In the genomic region with DNA sequence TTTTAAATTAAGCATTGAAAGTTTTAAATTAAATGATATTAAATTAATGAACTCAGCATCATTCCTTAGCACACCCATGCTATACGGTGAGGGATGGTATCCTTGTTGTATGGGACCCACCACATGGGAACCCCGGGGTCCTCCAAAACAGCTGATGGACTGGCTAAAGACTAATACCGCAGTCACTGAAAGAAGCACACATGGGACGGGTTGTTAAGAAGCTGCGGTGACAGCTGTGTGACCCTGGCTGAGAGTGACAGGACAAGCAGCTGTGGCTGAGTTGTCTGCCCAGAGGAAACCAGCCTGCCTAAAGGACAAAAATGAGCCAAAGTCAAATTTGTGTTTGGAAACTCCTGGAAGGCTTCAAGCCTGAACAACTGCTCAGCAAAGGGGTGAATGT, we compare ENCODE assay signal across 23 mouse cellular contexts. TPM values are rescaled to one million over a fixed set of nuclear protein-coding genes. Genes with fewer than 3 reads are reported as not detected.
DNase-seq lines count a peak whose midpoint lies in the region; ATAC-seq and TF ChIP-seq lines count a peak whose summit lies in the region.
"Had no signal": no experiment of that assay in that cellular context is flagged by ENCODE, and none has a peak within 500 bp of the region (broad histone marks: within the 10 kb centered on the region; RNA-seq: fewer than 3 reads in every experiment).

No protein-coding gene starts in this region.

- 0 out of 2 replicates have a peak, but pooled peaks have one; percentile 22 for ATAC-seq in limb, embryonic 13.5 days (ENCODE audit: low FRiP score, low read depth)
- no peak for ATAC-seq in liver, embryonic 13.5 days (ENCODE audit: low read depth)
- no peak for ATAC-seq in liver, postnatal 0 days
- ATAC-seq: forebrain, embryonic 14.5 days; forebrain, embryonic 16.5 days had no signal

- no peaks in the 10 kb centered on the region for H3K36me3 ChIP-seq in limb, embryonic 13.5 days
- no peaks in the 10 kb centered on the region for H3K36me3 ChIP-seq in limb, embryonic 10.5 days
- peaks cover 38% of the 10 kb centered on the region for H3K36me3 ChIP-seq in liver, embryonic 13.5 days
- no peaks in the 10 kb centered on the region for H3K36me3 ChIP-seq in liver, postnatal 0 days (replicated peaks; ENCODE audit: insufficient read depth, low read length)
- H3K36me3 ChIP-seq: embryonic facial prominence, embryonic 12.5 days; embryonic facial prominence, embryonic 15.5 days; forebrain, embryonic 10.5 days; forebrain, embryonic 12.5 days had no signal

- DNase-seq in limb, embryonic 10.5 days (ENCODE audit: low spot score), result no peak
- no peak for DNase-seq in liver, embryonic 13.5 days
- DNase-seq in liver, postnatal 0 days, result no peak
- no peak for DNase-seq in spleen, adult 18-20 months
- DNase-seq: adrenal gland, adult 2 months; adrenal gland, postnatal 10 days; adrenal gland, postnatal 25 days; cerebellum, adult 11 months; cerebellum, adult 18-20 months; cerebellum, adult 8-10 months; cerebellum, adult 9-11 months; cerebellum, postnatal 14 days; cerebellum, postnatal 36 days; embryo, embryonic 11 days had no signal

- TF ChIP-seq CTCF in liver, postnatal 0 days (IDR thresholded peaks at IDR 0.05; ENCODE audit: low read depth), result no peak

- H3K4me3 ChIP-seq in limb, embryonic 13.5 days, result no peak overlapping the region
- H3K4me3 ChIP-seq in limb, embryonic 10.5 days, result no peak overlapping the region
- no peak overlapping the region for H3K4me3 ChIP-seq in liver, embryonic 13.5 days (replicated peaks)
- H3K4me3 ChIP-seq in liver, postnatal 0 days (ENCODE audit: low read depth, low read length), result no peak overlapping the region
- H3K4me3 ChIP-seq: embryonic facial prominence, embryonic 12.5 days; embryonic facial prominence, embryonic 15.5 days; erythroblast, embryonic 14.5 days; forebrain, embryonic 10.5 days; forebrain, embryonic 12.5 days had no signal

- no peak overlapping the region for H3K9ac ChIP-seq in limb, embryonic 13.5 days
- no peak overlapping the region for H3K9ac ChIP-seq in liver, embryonic 13.5 days
- no peak overlapping the region for H3K9ac ChIP-seq in liver, postnatal 0 days (replicated peaks)
- H3K9ac ChIP-seq: embryonic facial prominence, embryonic 12.5 days; embryonic facial prominence, embryonic 15.5 days; forebrain, embryonic 12.5 days had no signal

- WGBS in limb, embryonic 13.5 days, result 64% methylated on average over 5 of the region's 5 CpGs
- WGBS in limb, embryonic 10.5 days, result 78% methylated on average over 5 of the region's 5 CpGs
- WGBS in liver, embryonic 13.5 days (ENCODE audit: insufficient replicate concordance), result 66% methylated on average over 5 of the region's 5 CpGs
- 80% methylated on average over 5 of the region's 5 CpGs for WGBS in liver, postnatal 0 days (ENCODE audit: insufficient replicate concordance)

- H3K27ac ChIP-seq in limb, embryonic 13.5 days, result no peak overlapping the region
- no peak overlapping the region for H3K27ac ChIP-seq in limb, embryonic 10.5 days
- H3K27ac ChIP-seq in liver, embryonic 13.5 days, result peak overlapping the region; percentile 15; the same call in 1 of the 2 replicates
- H3K27ac ChIP-seq in liver, postnatal 0 days (ENCODE audit: low read depth), result no peak overlapping the region
- H3K27ac ChIP-seq: embryonic facial prominence, embryonic 12.5 days; embryonic facial prominence, embryonic 15.5 days; forebrain, embryonic 10.5 days; forebrain, embryonic 12.5 days had no signal

- peaks cover 45% of the 10 kb centered on the region for H3K4me1 ChIP-seq in limb, embryonic 13.5 days
- H3K4me1 ChIP-seq in limb, embryonic 10.5 days, result peaks cover 67% of the 10 kb centered on the region
- H3K4me1 ChIP-seq in liver, embryonic 13.5 days (replicated peaks), result peaks cover 80% of the 10 kb centered on the region
- peaks cover 19% of the 10 kb centered on the region for H3K4me1 ChIP-seq in liver, postnatal 0 days (ENCODE audit: insufficient read depth)

- H3K27me3 ChIP-seq in limb, embryonic 13.5 days, result no peaks in the 10 kb centered on the region
- 0 out of 2 replicates have a peak, but pooled peaks cover 7% of the 10 kb centered on the region for H3K27me3 ChIP-seq in limb, embryonic 10.5 days (ENCODE audit: low read depth, poor library complexity, severe bottlenecking)
- no peaks in the 10 kb centered on the region for H3K27me3 ChIP-seq in liver, embryonic 13.5 days
- no peaks in the 10 kb centered on the region for H3K27me3 ChIP-seq in liver, postnatal 0 days (ENCODE audit: insufficient read depth, low read length)
- H3K27me3 ChIP-seq: embryonic facial prominence, embryonic 12.5 days; embryonic facial prominence, embryonic 15.5 days had no signal

- H3K9me3 ChIP-seq in limb, embryonic 13.5 days, result no peaks in the 10 kb centered on the region
- H3K9me3 ChIP-seq in limb, embryonic 10.5 days (replicated peaks), result no peaks in the 10 kb centered on the region
- H3K9me3 ChIP-seq in liver, embryonic 13.5 days (replicated peaks), result no peaks in the 10 kb centered on the region
- no peaks in the 10 kb centered on the region for H3K9me3 ChIP-seq in liver, postnatal 0 days (ENCODE audit: low read length)
- H3K9me3 ChIP-seq: embryonic facial prominence, embryonic 12.5 days; embryonic facial prominence, embryonic 15.5 days; forebrain, embryonic 10.5 days; forebrain, embryonic 12.5 days had no signal

- H3K4me2 ChIP-seq in limb, embryonic 13.5 days (replicated peaks), result no peak overlapping the region
- H3K4me2 ChIP-seq in liver, embryonic 13.5 days, result no peak overlapping the region
- no peak overlapping the region for H3K4me2 ChIP-seq in liver, postnatal 0 days (ENCODE audit: low read depth, low read length)
- H3K4me2 ChIP-seq: embryonic facial prominence, embryonic 12.5 days; embryonic facial prominence, embryonic 15.5 days; forebrain, embryonic 12.5 days had no signal

- TF ChIP-seq EP300 in liver, postnatal 0 days (IDR thresholded peaks at IDR 0.05; ENCODE audit: low read depth), result no peak

RNA-seq across cellular contexts. Expression of gene Omp, which starts 8.6 kb away (rescaled TPM):
- 0.25 and 0.37 TPM in 2 replicates for polyA plus RNA-seq in limb, embryonic 13.5 days (2015; fragmentation: Nextera tagmentation; extraction: Ambion mirVana)
- polyA plus RNA-seq in limb, embryonic 10.5 days (2016; fragmentation: Nextera tagmentation; extraction: Ambion mirVana), result 0.13 TPM in 2 replicates
- 0.50 and 0.76 TPM in 2 replicates for polyA plus RNA-seq in liver, embryonic 13.5 days (2015; fragmentation: Nextera tagmentation; extraction: Ambion mirVana)
- 0.23 and 0.27 TPM in 2 replicates for polyA plus RNA-seq in liver, postnatal 0 days (2015; fragmentation: Nextera tagmentation; extraction: Ambion mirVana)

RNA-seq across cellular contexts. Expression of gene Capn5, which starts 24.2 kb away (rescaled TPM):
- 5.5 and 5.6 TPM in 2 replicates for polyA plus RNA-seq in limb, embryonic 13.5 days (2015; fragmentation: Nextera tagmentation; extraction: Ambion mirVana)
- polyA plus RNA-seq in limb, embryonic 10.5 days (2016; fragmentation: Nextera tagmentation; extraction: Ambion mirVana), result 3.4 and 4.5 TPM in 2 replicates
- 13.2 and 16.8 TPM in 2 replicates for polyA plus RNA-seq in liver, embryonic 13.5 days (2015; fragmentation: Nextera tagmentation; extraction: Ambion mirVana)
- polyA plus RNA-seq in liver, postnatal 0 days (2015; fragmentation: Nextera tagmentation; extraction: Ambion mirVana), result 4.4 and 4.5 TPM in 2 replicates

RNA-seq across cellular contexts. Expression of gene Myo7a, which starts 34.6 kb away (rescaled TPM):
- polyA plus RNA-seq in limb, embryonic 13.5 days (2015; fragmentation: Nextera tagmentation; extraction: Ambion mirVana), result 11.0 and 12.2 TPM in 2 replicates
- polyA plus RNA-seq in limb, embryonic 10.5 days (2016; fragmentation: Nextera tagmentation; extraction: Ambion mirVana), result 18.6 and 19.1 TPM in 2 replicates
- polyA plus RNA-seq in liver, embryonic 13.5 days (2015; fragmentation: Nextera tagmentation; extraction: Ambion mirVana), result 8.0 and 8.3 TPM in 2 replicates
- 6.5 and 7.6 TPM in 2 replicates for polyA plus RNA-seq in liver, postnatal 0 days (2015; fragmentation: Nextera tagmentation; extraction: Ambion mirVana)

RNA-seq across cellular contexts. Expression of gene B3gnt6, which starts 45.4 kb away (rescaled TPM):
- polyA plus RNA-seq in limb, embryonic 13.5 days (2015; fragmentation: Nextera tagmentation; extraction: Ambion mirVana), result not detected in 2 replicates
- not detected in 2 replicates for polyA plus RNA-seq in limb, embryonic 10.5 days (2016; fragmentation: Nextera tagmentation; extraction: Ambion mirVana)
- not detected in 2 replicates for polyA plus RNA-seq in liver, embryonic 13.5 days (2015; fragmentation: Nextera tagmentation; extraction: Ambion mirVana)
- polyA plus RNA-seq in liver, postnatal 0 days (2015; fragmentation: Nextera tagmentation; extraction: Ambion mirVana), result 0.05 TPM in 2 replicates
- polyA plus RNA-seq: C2C12; embryonic facial prominence, embryonic 12.5 days; embryonic facial prominence, embryonic 15.5 days; erythroblast, embryonic 14.5 days; forebrain, embryonic 10.5 days had no signal
